Mouse (Mus musculus) ES-Bruce4 (cell line): ENCODE measurements around the gene Arhgef2. TPM values are rescaled to one million over a fixed set of nuclear protein-coding genes. Genes with fewer than 3 reads are reported as not detected.

Experiments
- H3K27ac ChIP-seq: 2 replicates; pipeline ENCODE4 v1.5.1; 2012; ENCODE audit warnings: low read length, inconsistent platforms; ENCODE audit not compliant: insufficient read depth
- H3K27me3 ChIP-seq: 2 replicates; pipeline ENCODE4 v1.6.1; 2012; ENCODE audit warnings: mild to moderate bottlenecking, low read length, inconsistent platforms; ENCODE audit not compliant: control insufficient read depth, poor library complexity, insufficient read depth, severe bottlenecking
- H3K36me3 ChIP-seq: 2 replicates; pipeline ENCODE4 v1.6.1; 2012; ENCODE audit warnings: inconsistent platforms, mild to moderate bottlenecking, low read length, moderate library complexity; ENCODE audit not compliant: control insufficient read depth, poor library complexity, insufficient read depth, severe bottlenecking
- H3K4me1 ChIP-seq: one replicate; pipeline ENCODE4 v1.8.1; 2011; ENCODE audit warnings: low read length; ENCODE audit not compliant: control insufficient read depth, insufficient read depth
- H3K4me3 ChIP-seq: 2 replicates; pipeline ENCODE4 v1.5.1; 2011; ENCODE audit warnings: low read depth, mild to moderate bottlenecking, low read length
- H3K9ac ChIP-seq: 2 replicates; pipeline ENCODE4 v1.6.1; 2012; ENCODE audit warnings: low read depth, mild to moderate bottlenecking, inconsistent platforms; ENCODE audit not compliant: poor library complexity, severe bottlenecking
- H3K9me3 ChIP-seq: replicated peaks from 2 replicates; pipeline ENCODE4 v1.6.1; 2012; ENCODE audit warnings: mild to moderate bottlenecking, low read length, inconsistent platforms; ENCODE audit not compliant: control insufficient read depth, poor library complexity, insufficient read depth, severe bottlenecking
- CTCF ChIP-seq: IDR thresholded peaks from one replicate; pipeline ENCODE4 v1.8.1; 2011; ENCODE audit warnings: low read depth, low read length
- EP300 ChIP-seq: IDR thresholded peaks from 2 replicates; pipeline ENCODE4 v1.6.1; 2011; ENCODE audit warnings: low read depth, low read length; ENCODE audit not compliant: insufficient read depth
- POLR2A ChIP-seq: IDR thresholded peaks from one replicate; pipeline ENCODE4 v1.8.1; 2011; ENCODE audit warnings: low read length; ENCODE audit not compliant: insufficient read depth
- polyA plus RNA-seq: library from polyadenylated mRNA; stranded (reverse); fragments of >200 nt; gene quantifications from 2 replicates; pipeline ENCODE4 v1.2.4, GENCODE M21; 2011; ENCODE audit warnings: low read depth; ENCODE audit not compliant: missing spikeins, insufficient read depth, insufficient read length

The Arhgef2 gene
- polyA plus RNA-seq, 1 experiment: 71.2 TPM

DNA sequence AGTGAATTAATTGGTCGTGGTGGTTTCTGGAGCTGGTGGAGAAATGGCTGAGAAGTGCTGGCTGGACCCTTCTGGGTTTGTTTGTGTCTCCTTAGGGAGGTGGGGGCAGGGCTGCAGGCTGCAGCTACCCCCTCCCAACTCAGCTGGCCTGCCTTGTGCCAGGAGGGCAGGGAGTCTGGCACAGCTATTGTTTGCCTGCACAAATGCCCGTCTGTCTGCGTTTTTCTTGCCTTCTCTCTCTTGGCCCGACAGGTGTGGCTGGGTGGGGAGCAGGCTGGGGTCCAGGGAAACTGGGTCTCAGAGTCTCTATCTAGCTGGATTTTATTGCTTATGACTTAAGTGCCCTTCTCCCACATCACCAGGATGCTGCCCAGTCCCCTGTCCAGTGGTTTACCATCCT is 18.6 kb downstream of the Arhgef2 start:
- TF ChIP-seq POLR2A (no peak), EP300 (no peak), CTCF (no peak)
- Histone ChIP-seq H3K4me3 (no peak overlapping the region), H3K4me1 (peaks cover 8% of the 10 kb centered on the region), H3K9me3 (peaks cover 6% of the 10 kb centered on the region), H3K36me3 (peaks cover 2% of the 10 kb centered on the region; the same call in 1 of the 2 replicates), H3K9ac (no peak overlapping the region), H3K27me3 (no peaks in the 10 kb centered on the region), H3K27ac (no peak overlapping the region)

DNA sequence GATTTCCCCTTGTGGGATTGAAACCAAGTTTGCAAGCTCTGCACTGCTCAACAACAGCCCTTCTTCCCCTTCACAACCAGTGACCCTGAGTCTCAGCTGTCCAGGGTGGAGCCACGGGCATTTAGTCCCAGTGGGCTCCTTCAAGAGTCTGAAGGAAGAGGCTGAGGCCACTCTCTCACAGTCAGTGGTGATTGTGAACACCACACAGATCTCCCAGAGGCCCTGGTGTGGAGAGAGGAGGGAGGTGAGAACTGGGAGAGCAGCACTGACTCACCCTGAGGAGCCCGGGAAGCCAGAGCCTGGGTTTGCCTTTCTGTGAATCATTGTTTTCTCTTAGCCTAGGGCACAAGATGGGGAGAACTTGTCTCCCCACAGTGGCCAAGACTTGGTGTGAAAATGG is 19.2 kb downstream of the Arhgef2 start:
- peaks cover 10% of the 10 kb centered on the region for H3K4me1 ChIP-seq
- H3K9ac ChIP-seq: no peak overlapping the region
- peaks cover 9% of the 10 kb centered on the region for H3K36me3 ChIP-seq
- peaks cover 6% of the 10 kb centered on the region for H3K9me3 ChIP-seq
- TF ChIP-seq POLR2A (no peak), EP300 (no peak), CTCF (no peak)
- H3K27me3 ChIP-seq: no peaks in the 10 kb centered on the region
- no peak overlapping the region for H3K27ac ChIP-seq
- H3K4me3 ChIP-seq: no peak overlapping the region

DNA sequence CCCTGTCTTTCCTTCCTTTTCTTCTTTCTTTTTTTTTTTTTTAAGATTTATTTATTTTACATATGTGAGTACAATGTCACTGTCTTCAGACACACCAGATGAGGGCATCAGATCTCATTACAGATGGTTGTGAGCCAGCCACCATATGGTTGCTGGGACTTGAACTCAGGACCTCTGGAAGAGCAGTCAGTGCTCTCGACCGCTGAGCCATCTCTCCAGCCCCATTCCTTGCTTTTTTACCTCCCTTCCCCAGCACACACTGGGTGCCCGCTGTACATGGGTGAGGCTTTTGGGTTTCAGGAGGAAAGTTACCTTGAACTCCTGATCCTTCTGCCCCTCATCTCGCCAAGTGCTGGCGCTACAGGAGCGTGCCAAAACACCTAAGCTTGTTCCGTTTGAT is 19.8 kb downstream of the Arhgef2 start:
- peaks cover 12% of the 10 kb centered on the region for H3K4me1 ChIP-seq
- peaks cover 10% of the 10 kb centered on the region for H3K36me3 ChIP-seq
- H3K4me3 ChIP-seq: no peak overlapping the region

GRCm38 (mm10) chr3:88626316-88626715 is 20.6 kb downstream of the Arhgef2 start:
- Histone ChIP-seq H3K4me3 (no peak overlapping the region), H3K36me3 (peaks cover 11% of the 10 kb centered on the region), H3K4me1 (peaks cover 12% of the 10 kb centered on the region), H3K9me3 (peaks cover 6% of the 10 kb centered on the region), H3K27me3 (no peaks in the 10 kb centered on the region), H3K27ac (no peak overlapping the region), H3K9ac (no peak overlapping the region)
- TF ChIP-seq EP300 (no peak), POLR2A (no peak), CTCF (no peak)

More for the DNA sequence above, 19.8 kb downstream of the Arhgef2 start:
- Histone ChIP-seq H3K27ac (no peak overlapping the region), H3K9me3 (peaks cover 6% of the 10 kb centered on the region), H3K27me3 (no peaks in the 10 kb centered on the region), H3K9ac (no peak overlapping the region)
- TF ChIP-seq EP300 (no peak), POLR2A (no peak), CTCF (no peak)

DNA sequence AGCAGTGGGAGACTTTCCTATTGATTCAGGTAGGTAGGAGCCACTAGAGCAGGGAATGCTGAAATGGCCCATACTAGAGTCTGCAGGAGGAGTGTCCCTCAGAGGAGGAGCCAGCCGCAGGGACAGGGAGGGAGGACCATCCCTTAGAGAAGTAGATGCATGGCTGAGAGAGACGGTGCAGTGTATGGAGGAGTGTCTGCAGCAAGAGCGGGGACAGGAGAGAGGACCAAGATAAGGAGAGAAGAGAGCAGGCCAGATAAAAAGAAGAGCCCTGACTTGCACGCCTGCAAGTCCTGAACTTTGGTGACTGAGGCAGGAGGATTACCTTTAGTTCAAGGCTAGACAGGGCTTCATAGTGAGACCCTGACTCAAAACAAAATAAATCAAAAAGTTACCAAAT is 21.3 kb downstream of the Arhgef2 start:
- H3K36me3 ChIP-seq: peaks cover 19% of the 10 kb centered on the region
- peaks cover 12% of the 10 kb centered on the region for H3K4me1 ChIP-seq
- no peak overlapping the region for H3K9ac ChIP-seq

DNA sequence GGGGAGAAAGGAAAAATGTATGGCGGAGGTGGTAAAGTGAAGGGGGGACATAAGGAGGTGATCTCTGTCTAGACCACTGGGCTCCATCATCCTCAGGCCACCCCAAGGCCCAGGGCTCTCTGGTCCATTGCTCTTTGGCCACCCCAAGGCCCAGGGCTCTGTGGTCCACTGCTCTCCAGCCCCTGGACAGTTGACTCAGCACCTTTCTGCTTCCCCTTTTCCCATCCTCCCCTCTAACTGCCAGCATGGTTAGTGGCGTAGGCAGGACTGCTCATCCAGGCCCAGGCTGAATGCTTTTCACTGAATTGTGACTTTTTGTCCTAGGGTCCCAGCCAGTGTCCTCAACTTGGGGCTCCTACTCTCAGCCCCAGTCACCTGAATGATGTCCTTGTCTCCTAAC is 21.8 kb downstream of the Arhgef2 start:
- H3K4me3 ChIP-seq: no peak overlapping the region
- H3K27ac ChIP-seq: no peak overlapping the region
- H3K4me1 ChIP-seq: peaks cover 12% of the 10 kb centered on the region
- H3K27me3 ChIP-seq: no peaks in the 10 kb centered on the region
- H3K36me3 ChIP-seq: peaks cover 21% of the 10 kb centered on the region
- peaks cover 4% of the 10 kb centered on the region for H3K9me3 ChIP-seq
- no peak for TF ChIP-seq CTCF
- no peak for TF ChIP-seq POLR2A
- no peak for TF ChIP-seq EP300
- no peak overlapping the region for H3K9ac ChIP-seq

More for the DNA sequence above, 21.3 kb downstream of the Arhgef2 start:
- no peaks in the 10 kb centered on the region for H3K27me3 ChIP-seq
- peaks cover 6% of the 10 kb centered on the region for H3K9me3 ChIP-seq
- H3K27ac ChIP-seq: no peak overlapping the region
- TF ChIP-seq EP300: no peak
- no peak for TF ChIP-seq CTCF
- no peak for TF ChIP-seq POLR2A
- no peak overlapping the region for H3K4me3 ChIP-seq
